Mouse (Mus musculus): ENCODE results near the gene Map3k13.

DNA sequence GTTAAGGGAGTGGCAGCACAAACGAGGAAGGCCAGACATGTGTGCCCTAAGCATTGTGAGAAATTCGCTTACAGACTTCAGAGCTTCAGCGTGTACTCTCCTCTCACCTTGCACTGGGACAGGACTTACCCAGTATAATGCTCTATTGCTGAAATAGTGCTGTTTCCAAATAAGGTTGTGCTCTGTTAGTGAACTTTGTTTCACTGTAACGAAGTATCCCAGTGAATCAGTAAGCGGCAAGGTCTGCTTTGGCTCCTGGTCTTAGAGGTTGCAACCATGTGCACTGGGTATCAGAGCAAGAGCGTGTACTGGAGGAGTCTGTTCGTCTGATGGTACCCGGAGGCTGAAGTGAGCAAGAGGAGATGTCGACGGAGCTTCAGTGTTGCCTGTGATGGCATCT lies 39.8 kb downstream of the Map3k13 start:
- TF ChIP-seq MYOD1 (IDR thresholded peaks at IDR 0.05; ENCODE audit: control insufficient read depth, insufficient read length, low read depth) (no peak), CTCF (IDR thresholded peaks at IDR 0.05; ENCODE audit: control insufficient read depth, insufficient read depth, insufficient read length) (no peak), MAX (IDR thresholded peaks at IDR 0.05) (no peak), USF1 (IDR thresholded peaks at IDR 0.05; ENCODE audit: low read depth) (no peak), CEBPB (IDR thresholded peaks at IDR 0.05; ENCODE audit: low read depth) (no peak), MYOG (IDR thresholded peaks at IDR 0.05; ENCODE audit: control insufficient read depth, extremely low read depth, insufficient read length) (no peak)
